Mouse (Mus musculus) hindbrain, postnatal 0 days (tissue): ENCODE data around the gene Elane. TPM values are rescaled to one million over a fixed set of nuclear protein-coding genes. Genes with fewer than 3 reads are reported as not detected.

Experiments
- ATAC-seq: fragments of 200-750 bp; cut with Nextera tagmentation; 2 replicates; pipeline ENCODE4 v1.8.0; 2017; ENCODE audit warnings: mild to moderate bottlenecking, moderate TSS enrichment, moderate library complexity
- DNase-seq: peaks from one replicate; pipeline ENCODE4 v3.0.0-alpha.2; 2015; ENCODE audit warnings: low spot score
- H3K27ac ChIP-seq: fragments of 300-500 bp; sonication (generic); 2 replicates; pipeline ENCODE4 v1.5.1; 2014; ENCODE audit warnings: mild to moderate bottlenecking
- H3K27me3 ChIP-seq: fragments of 300-500 bp; sonication (generic); 2 replicates; pipeline ENCODE4 v1.6.1; 2014; ENCODE audit warnings: low read length, mixed read lengths; ENCODE audit not compliant: insufficient read depth
- H3K36me3 ChIP-seq: fragments of 300-500 bp; sonication (generic); 2 replicates; pipeline ENCODE4 v1.6.1; 2014; ENCODE audit warnings: low read length, mixed read lengths; ENCODE audit not compliant: insufficient read depth
- H3K4me1 ChIP-seq: fragments of 300-500 bp; sonication (generic); 2 replicates; pipeline ENCODE4 v1.6.1; 2014; ENCODE audit warnings: antibody characterized with exemption, low read length, mixed read lengths; ENCODE audit not compliant: insufficient read depth
- H3K4me2 ChIP-seq: fragments of 300-500 bp; sonication (generic); 2 replicates; pipeline ENCODE4 v1.6.1; 2014; ENCODE audit warnings: low read depth, mild to moderate bottlenecking, low read length, moderate library complexity, mixed read lengths
- H3K4me3 ChIP-seq: fragments of 300-500 bp; sonication (generic); 2 replicates; pipeline ENCODE4 v1.5.1; 2014; ENCODE audit warnings: low read length
- H3K9ac ChIP-seq: fragments of 300-500 bp; sonication (generic); replicated peaks from 2 replicates; pipeline ENCODE4 v1.6.1; 2014; ENCODE audit warnings: mild to moderate bottlenecking, low read length, moderate library complexity, mixed read lengths
- H3K9me3 ChIP-seq: fragments of 300-500 bp; sonication (generic); 2 replicates; pipeline ENCODE4 v1.6.1; 2016; ENCODE audit warnings: low read length, mixed read lengths
- CTCF ChIP-seq: IDR thresholded peaks from 2 replicates; pipeline ENCODE4 v1.5.1; 2016; ENCODE audit warnings: antibody characterized with exemption, control low read depth, low read depth
- WGBS: fragments of 180-500 bp; shearing (Covaris S2); extraction: QIAGEN DNeasy Blood & Tissue Kit; methylation state at CpG from one replicate; pipeline ENCODE4 v1.1.7; 2014; 5-methylcytosine and 5-hydroxymethylcytosine counted together
- polyA plus RNA-seq: library from polyadenylated mRNA; unstranded; fragments of >200 nt; fragmentation: Nextera tagmentation; extraction: Ambion mirVana; gene quantifications from 2 replicates; pipeline ENCODE4 v1.2.1, GENCODE M21; 2015
- total RNA-seq: library from RNA; depleted of rRNA; stranded (reverse); fragments of >200 nt; gene quantifications from 2 replicates; pipeline ENCODE4 v1.2.3, GENCODE M21; 2014

The Elane gene
- total and polyA plus RNA-seq, 2 experiments from 2014 or later, result not detected

GRCm38 (mm10) chr10:79928030-79928694 is 42.1 kb downstream of the Elane start:
- Histone ChIP-seq H3K9ac (peak overlapping the region; percentile 76), H3K4me2 (peak overlapping the region; percentile 96), H3K27ac (peak overlapping the region; percentile 88), H3K4me3 (peak overlapping the region; percentile 86), H3K36me3 (no peaks in the 10 kb centered on the region), H3K27me3 (peaks cover 2% of the 10 kb centered on the region; the same call in 1 of the 2 replicates), H3K9me3 (no peaks in the 10 kb centered on the region), H3K4me1 (0 out of 2 replicates have a peak, but pooled peaks cover 9% of the 10 kb centered on the region)
- TF ChIP-seq CTCF, result no peak
- DNase-seq (peak; percentile 46), ATAC-seq (no peak)
- WGBS, result 3% methylated on average over 23 of the region's 29 CpGs

- H3K4me3 ChIP-seq, result peak overlapping the region; percentile 86
- ATAC-seq (no peak), DNase-seq (no peak)
- no peaks in the 10 kb centered on the region for H3K27me3 ChIP-seq
- H3K4me2 ChIP-seq, result peak overlapping the region; percentile 96
- H3K4me1 ChIP-seq, result 0 out of 2 replicates have a peak, but pooled peaks cover 9% of the 10 kb centered on the region
- H3K9ac ChIP-seq, result 0 out of 2 replicates have a peak overlapping the region, but pooled peaks have one; percentile 18
- no peaks in the 10 kb centered on the region for H3K9me3 ChIP-seq
- peak overlapping the region; percentile 88; the same call in 1 of the 2 replicates for H3K27ac ChIP-seq
- WGBS, result 35% methylated on average over 9 of the region's 9 CpGs
- TF ChIP-seq CTCF, result no peak
- no peaks in the 10 kb centered on the region for H3K36me3 ChIP-seq
These were observed 43.1 kb downstream of the Elane start for GRCm38 (mm10) chr10:79928907-79929701.

DNA sequence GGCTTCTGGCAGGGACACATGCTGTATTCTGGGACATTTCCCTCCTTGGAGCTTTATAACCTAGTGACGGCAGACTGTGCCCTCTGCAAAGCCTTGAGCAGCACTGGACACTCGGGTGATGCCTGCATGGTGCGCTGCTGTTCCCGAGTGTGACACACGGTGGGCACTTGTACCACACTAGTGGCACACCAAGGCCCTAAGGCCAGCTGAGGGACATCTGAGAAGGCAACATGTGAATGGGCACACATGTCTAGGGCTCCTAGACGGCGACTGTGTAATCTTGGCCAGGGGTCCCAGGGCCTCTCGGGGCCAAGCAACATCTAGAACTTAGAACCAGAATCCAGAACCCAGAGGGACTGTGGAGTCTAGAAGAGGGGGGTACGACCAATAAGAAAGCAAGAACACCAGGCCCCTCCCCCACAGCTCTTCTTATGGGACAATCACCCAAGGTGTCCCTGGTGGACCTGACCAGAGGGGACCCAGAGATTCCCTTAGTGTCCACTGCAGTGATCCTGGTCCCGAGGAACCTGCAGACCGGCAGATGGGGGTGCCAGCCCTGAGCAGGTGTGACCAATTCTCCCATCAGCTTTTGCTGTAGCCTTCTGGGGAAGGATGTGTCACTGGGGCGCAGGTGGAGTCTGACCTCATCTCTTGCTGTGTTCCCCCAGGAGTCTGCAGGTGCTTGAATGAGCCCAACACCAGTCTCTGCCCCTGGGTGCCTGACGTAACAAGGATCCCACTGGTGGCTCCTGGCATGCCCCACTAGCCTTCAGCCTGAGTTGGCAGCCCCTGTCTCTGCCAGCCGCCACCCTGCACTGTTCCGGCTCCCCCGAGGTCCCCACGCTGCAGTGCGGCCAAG is 44.1 kb downstream of the Elane start:
- peak overlapping the region; percentile 20; the same call in 1 of the 2 replicates for H3K27ac ChIP-seq
- H3K4me1 ChIP-seq, result 0 out of 2 replicates have a peak, but pooled peaks cover 9% of the 10 kb centered on the region

GRCm38 (mm10) chr10:79930826-79931186 is 44.8 kb downstream of the Elane start:
- H3K4me2 ChIP-seq, result no peak overlapping the region
- ATAC-seq (no peak), DNase-seq (no peak)
- 60% methylated on average over 16 of the region's 16 CpGs for WGBS
- no peak overlapping the region for H3K4me3 ChIP-seq
- no peak overlapping the region; the same call in 1 of the 2 replicates for H3K9ac ChIP-seq
- H3K27ac ChIP-seq, result 0 out of 2 replicates have a peak overlapping the region, but pooled peaks have one; percentile 20
- TF ChIP-seq CTCF, result no peak
- no peaks in the 10 kb centered on the region for H3K27me3 ChIP-seq
- no peaks in the 10 kb centered on the region for H3K36me3 ChIP-seq
- H3K4me1 ChIP-seq, result 0 out of 2 replicates have a peak, but pooled peaks cover 8% of the 10 kb centered on the region
- H3K9me3 ChIP-seq, result no peaks in the 10 kb centered on the region

More for the DNA sequence above, 44.1 kb downstream of the Elane start:
- no peak for ATAC-seq
- no peak overlapping the region for H3K4me2 ChIP-seq
- no peaks in the 10 kb centered on the region for H3K9me3 ChIP-seq
- DNase-seq, result no peak
- WGBS, result 71% methylated on average over 18 of the region's 18 CpGs
- no peaks in the 10 kb centered on the region for H3K36me3 ChIP-seq
- no peaks in the 10 kb centered on the region for H3K27me3 ChIP-seq
- TF ChIP-seq CTCF, result peak; percentile 12; the same call in 1 of the 2 replicates
- H3K4me3 ChIP-seq, result no peak overlapping the region
- no peak overlapping the region; the same call in 1 of the 2 replicates for H3K9ac ChIP-seq

DNA sequence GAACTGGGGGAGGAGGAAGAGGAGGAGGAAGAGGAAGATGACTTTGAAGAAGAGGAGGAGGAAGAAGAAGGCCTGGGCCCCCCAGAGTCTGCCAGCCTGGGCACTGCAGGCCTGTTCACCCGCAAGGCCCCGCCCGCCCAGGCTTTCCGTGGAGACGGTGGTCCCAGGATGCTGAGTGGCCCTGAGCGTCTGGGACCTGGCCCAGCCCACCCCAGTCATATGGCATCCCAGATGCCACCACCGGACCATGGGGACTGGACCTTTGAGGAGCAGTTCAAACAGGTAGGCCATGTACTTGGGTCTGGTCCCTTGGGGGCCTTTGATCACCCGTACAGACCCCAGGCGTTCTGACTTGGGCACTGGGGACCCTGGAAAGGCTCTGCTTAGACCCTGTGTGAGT is 45.8 kb downstream of the Elane start:
- H3K9me3 ChIP-seq, result no peaks in the 10 kb centered on the region
- H3K36me3 ChIP-seq, result no peaks in the 10 kb centered on the region
- no peak overlapping the region for H3K27ac ChIP-seq
- no peak for DNase-seq
- H3K27me3 ChIP-seq, result no peaks in the 10 kb centered on the region
- ATAC-seq, result no peak
- no peak for TF ChIP-seq CTCF
- 82% methylated on average over 9 of the region's 9 CpGs for WGBS
- no peak overlapping the region for H3K9ac ChIP-seq
- 0 out of 2 replicates have a peak, but pooled peaks cover 5% of the 10 kb centered on the region for H3K4me1 ChIP-seq
- no peak overlapping the region for H3K4me3 ChIP-seq
- no peak overlapping the region for H3K4me2 ChIP-seq

DNA sequence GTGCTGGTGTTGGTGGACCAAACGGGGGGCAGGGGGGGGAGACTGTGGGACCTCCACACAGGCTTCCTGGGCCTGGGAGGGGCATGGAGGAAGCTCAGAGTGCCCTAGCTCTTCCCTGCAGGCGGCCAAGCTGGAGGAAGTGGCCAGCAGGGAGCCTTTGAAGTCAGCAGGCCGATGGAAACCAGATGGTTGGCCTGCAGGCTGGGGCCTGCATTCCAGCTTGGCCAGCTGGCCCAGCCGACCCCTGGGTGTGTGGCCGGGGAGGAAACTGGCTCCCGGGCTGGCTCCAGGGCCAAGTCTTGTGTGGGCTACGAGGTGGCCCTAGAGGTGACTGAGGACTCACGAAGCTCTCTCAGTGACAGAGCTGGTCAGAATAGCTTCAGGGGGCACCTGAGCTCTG is 46.7 kb downstream of the Elane start:
- Histone ChIP-seq H3K36me3 (no peaks in the 10 kb centered on the region), H3K9ac (no peak overlapping the region), H3K4me1 (peaks cover 10% of the 10 kb centered on the region), H3K27ac (peak overlapping the region; percentile 55; the same call in 1 of the 2 replicates), H3K4me3 (no peak overlapping the region), H3K27me3 (no peaks in the 10 kb centered on the region), H3K4me2 (no peak overlapping the region), H3K9me3 (no peaks in the 10 kb centered on the region)
- TF ChIP-seq CTCF, result no peak
- WGBS, result 21% methylated on average over 8 of the region's 8 CpGs
- DNase-seq (peak; percentile 72), ATAC-seq (no peak)
